Mouse (Mus musculus): ENCODE data around the gene Gm20388.

- no peak for TF ChIP-seq POLR2A (IDR thresholded peaks at IDR 0.05; ENCODE audit: borderline replicate concordance, extremely low read depth, insufficient read depth, insufficient read length, poor library complexity, severe bottlenecking)
- TF ChIP-seq CTCF (IDR thresholded peaks at IDR 0.05; ENCODE audit: borderline replicate concordance, extremely low read depth, insufficient read depth, insufficient read length): no peak
Observed at GRCm38 (mm10) chr8:122056113-122056512, 2145.5 kb downstream of the Gm20388 start.

All from brain, embryonic 14.5 days (tissue).